Mouse (Mus musculus): ENCODE results near the gene Msl1. TPM values are rescaled to one million over a fixed set of nuclear protein-coding genes. Genes with fewer than 3 reads are reported as not detected.

The Msl1 gene
- polyA plus RNA-seq, 1 experiment from 2014 or later: 38.6 TPM

GRCm38 (mm10) chr11:98839402-98839801 is 44.1 kb downstream of the Msl1 start:
- ATAC-seq (ENCODE audit: low FRiP score, low read depth): no peak
- Histone ChIP-seq H3K9me3 (no peaks in the 10 kb centered on the region), H3K4me2 (replicated peaks) (no peak overlapping the region), H3K27ac (replicated peaks) (no peak overlapping the region), H3K27me3 (peaks cover 25% of the 10 kb centered on the region), H3K4me3 (no peak overlapping the region), H3K9ac (replicated peaks) (no peak overlapping the region), H3K4me1 (peaks cover 31% of the 10 kb centered on the region), H3K36me3 (peaks cover 2% of the 10 kb centered on the region; the same call in 1 of the 2 replicates)
- 44% methylated on average over 6 of the region's 6 CpGs for WGBS

GRCm38 (mm10) chr11:98839897-98840296 is 44.6 kb downstream of the Msl1 start:
- no peaks in the 10 kb centered on the region for H3K36me3 ChIP-seq
- H3K4me1 ChIP-seq: peaks cover 26% of the 10 kb centered on the region
- H3K9me3 ChIP-seq: no peaks in the 10 kb centered on the region
- no peak overlapping the region for H3K27ac ChIP-seq (replicated peaks)
- no peak overlapping the region for H3K9ac ChIP-seq (replicated peaks)
- 81% methylated on average over 10 of the region's 10 CpGs for WGBS
- ATAC-seq (ENCODE audit: low FRiP score, low read depth): no peak
- H3K27me3 ChIP-seq: peaks cover 25% of the 10 kb centered on the region
- H3K4me2 ChIP-seq (replicated peaks): no peak overlapping the region
- H3K4me3 ChIP-seq: no peak overlapping the region

- Histone ChIP-seq H3K27me3 (peaks cover 15% of the 10 kb centered on the region), H3K9ac (replicated peaks) (no peak overlapping the region), H3K4me1 (peaks cover 21% of the 10 kb centered on the region), H3K4me3 (no peak overlapping the region), H3K9me3 (no peaks in the 10 kb centered on the region), H3K4me2 (replicated peaks) (no peak overlapping the region), H3K36me3 (no peaks in the 10 kb centered on the region), H3K27ac (replicated peaks) (no peak overlapping the region)
- ATAC-seq (ENCODE audit: low FRiP score, low read depth): no peak
- 56% methylated on average over 13 of the region's 13 CpGs for WGBS
Measured at GRCm38 (mm10) chr11:98846016-98846415, 50.7 kb downstream of the Msl1 start.

- 77% methylated on average over 19 of the region's 19 CpGs for WGBS
- no peak for ATAC-seq (ENCODE audit: low FRiP score, low read depth)
- peaks cover 21% of the 10 kb centered on the region for H3K4me1 ChIP-seq
Measured at GRCm38 (mm10) chr11:98846865-98847604, 51.7 kb downstream of the Msl1 start.

GRCm38 (mm10) chr11:98849196-98849894 is 54.0 kb downstream of the Msl1 start:
- no peak overlapping the region for H3K27ac ChIP-seq (replicated peaks)
- H3K9me3 ChIP-seq: no peaks in the 10 kb centered on the region
- 11% methylated on average over 19 of the region's 19 CpGs for WGBS
- ATAC-seq (ENCODE audit: low FRiP score, low read depth): no peak
- H3K36me3 ChIP-seq: no peaks in the 10 kb centered on the region
- H3K27me3 ChIP-seq: peaks cover 24% of the 10 kb centered on the region
- no peak overlapping the region; the same call in 1 of the 2 replicates for H3K9ac ChIP-seq (replicated peaks)
- H3K4me1 ChIP-seq: peaks cover 21% of the 10 kb centered on the region
- H3K4me2 ChIP-seq (replicated peaks): no peak overlapping the region; the same call in 1 of the 2 replicates
- H3K4me3 ChIP-seq: no peak overlapping the region

More at GRCm38 (mm10) chr11:98846865-98847604, 51.7 kb downstream of the Msl1 start:
- Histone ChIP-seq H3K36me3 (no peaks in the 10 kb centered on the region), H3K4me2 (replicated peaks) (no peak overlapping the region), H3K27ac (replicated peaks) (no peak overlapping the region), H3K27me3 (peaks cover 24% of the 10 kb centered on the region), H3K4me3 (no peak overlapping the region), H3K9ac (replicated peaks) (no peak overlapping the region), H3K9me3 (no peaks in the 10 kb centered on the region)

- H3K27ac ChIP-seq (replicated peaks): no peak overlapping the region
- 67% methylated on average over 26 of the region's 26 CpGs for WGBS
- H3K36me3 ChIP-seq: no peaks in the 10 kb centered on the region
- H3K27me3 ChIP-seq: peaks cover 24% of the 10 kb centered on the region
- H3K9me3 ChIP-seq: no peaks in the 10 kb centered on the region
- peak overlapping the region; percentile 39 for H3K9ac ChIP-seq (replicated peaks)
- ATAC-seq (ENCODE audit: low FRiP score, low read depth): peak; percentile 30; the same call in 1 of the 2 replicates
- H3K4me3 ChIP-seq: no peak overlapping the region
- peak overlapping the region; percentile 9 for H3K4me2 ChIP-seq (replicated peaks)
- H3K4me1 ChIP-seq: peaks cover 21% of the 10 kb centered on the region
Measured at GRCm38 (mm10) chr11:98850100-98851093, 55.1 kb downstream of the Msl1 start.

GRCm38 (mm10) chr11:98854116-98854515 is 58.8 kb downstream of the Msl1 start:
- 94% methylated on average over 8 of the region's 8 CpGs for WGBS
- Histone ChIP-seq H3K9me3 (no peaks in the 10 kb centered on the region), H3K4me3 (no peak overlapping the region), H3K36me3 (no peaks in the 10 kb centered on the region), H3K27me3 (peaks cover 21% of the 10 kb centered on the region), H3K27ac (replicated peaks) (no peak overlapping the region), H3K4me1 (peaks cover 19% of the 10 kb centered on the region), H3K4me2 (replicated peaks) (no peak overlapping the region), H3K9ac (replicated peaks) (no peak overlapping the region)
- ATAC-seq (ENCODE audit: low FRiP score, low read depth): no peak

- Histone ChIP-seq H3K27me3 (peaks cover 16% of the 10 kb centered on the region), H3K4me1 (peaks cover 13% of the 10 kb centered on the region), H3K4me2 (replicated peaks) (no peak overlapping the region), H3K36me3 (no peaks in the 10 kb centered on the region), H3K4me3 (no peak overlapping the region), H3K9ac (replicated peaks) (no peak overlapping the region), H3K9me3 (no peaks in the 10 kb centered on the region), H3K27ac (replicated peaks) (no peak overlapping the region)
- 95% methylated on average over 2 of the region's 2 CpGs for WGBS
- no peak for ATAC-seq (ENCODE audit: low FRiP score, low read depth)
Measured at GRCm38 (mm10) chr11:98854659-98855058, 59.3 kb downstream of the Msl1 start.

Other genes starting within 250 kb of the Msl1 start
- gene Ikzf3, start 249.5 kb upstream of the Msl1 start, polyA plus RNA-seq (2016; fragmentation: Nextera tagmentation; extraction: Ambion mirVana): 0.27 TPM in 1 of 2 replicates, not detected in the other
- gene Zpbp2, start 244.4 kb upstream of the Msl1 start, polyA plus RNA-seq (2016; fragmentation: Nextera tagmentation; extraction: Ambion mirVana): 0.37 TPM in 1 of 2 replicates, not detected in the other
- 67.1 and 73.1 TPM in 2 replicates for gene Ormdl3, start 208.1 kb upstream of the Msl1 start, polyA plus RNA-seq (2016; fragmentation: Nextera tagmentation; extraction: Ambion mirVana)
- gene Lrrc3c, start 197.2 kb upstream of the Msl1 start, polyA plus RNA-seq (2016; fragmentation: Nextera tagmentation; extraction: Ambion mirVana): not detected in 2 replicates
- gene Gm12355, start 169.9 kb upstream of the Msl1 start, polyA plus RNA-seq (2016; fragmentation: Nextera tagmentation; extraction: Ambion mirVana): 0.68 and 1.2 TPM in 2 replicates
- not detected in 2 replicates for gene Gsdma3, start 169.2 kb upstream of the Msl1 start, polyA plus RNA-seq (2016; fragmentation: Nextera tagmentation; extraction: Ambion mirVana)
- not detected in 2 replicates for gene Gsdma2, start 148.8 kb upstream of the Msl1 start, polyA plus RNA-seq (2016; fragmentation: Nextera tagmentation; extraction: Ambion mirVana)
- gene Gsdma, start 131.2 kb upstream of the Msl1 start, polyA plus RNA-seq (2016; fragmentation: Nextera tagmentation; extraction: Ambion mirVana): not detected in 2 replicates
- gene Psmd3, start 113.0 kb upstream of the Msl1 start, polyA plus RNA-seq (2016; fragmentation: Nextera tagmentation; extraction: Ambion mirVana): 234 and 244 TPM in 2 replicates
- gene Csf3, start 94.3 kb upstream of the Msl1 start, polyA plus RNA-seq (2016; fragmentation: Nextera tagmentation; extraction: Ambion mirVana): not detected in 2 replicates
- 96.5 and 97.7 TPM in 2 replicates for gene Med24, start 66.1 kb upstream of the Msl1 start, polyA plus RNA-seq (2016; fragmentation: Nextera tagmentation; extraction: Ambion mirVana)
- 45.3 and 47.6 TPM in 2 replicates for gene Thra, start 54.9 kb upstream of the Msl1 start, polyA plus RNA-seq (2016; fragmentation: Nextera tagmentation; extraction: Ambion mirVana)
- 1.2 and 1.5 TPM in 2 replicates for gene Nr1d1, start 20.2 kb upstream of the Msl1 start, polyA plus RNA-seq (2016; fragmentation: Nextera tagmentation; extraction: Ambion mirVana)
- gene Casc3, start 9.4 kb downstream of the Msl1 start, polyA plus RNA-seq (2016; fragmentation: Nextera tagmentation; extraction: Ambion mirVana): 65.5 and 74.2 TPM in 2 replicates
- gene Rapgefl1, start 41.3 kb downstream of the Msl1 start, polyA plus RNA-seq (2016; fragmentation: Nextera tagmentation; extraction: Ambion mirVana): 3.0 and 3.1 TPM in 2 replicates
- 4.9 TPM in 2 replicates for gene Wipf2, start 68.1 kb downstream of the Msl1 start, polyA plus RNA-seq (2016; fragmentation: Nextera tagmentation; extraction: Ambion mirVana)
- gene Cdc6, start 112.3 kb downstream of the Msl1 start, polyA plus RNA-seq (2016; fragmentation: Nextera tagmentation; extraction: Ambion mirVana): 28.3 and 29.0 TPM in 2 replicates
- gene Rara, start 132.3 kb downstream of the Msl1 start, polyA plus RNA-seq (2016; fragmentation: Nextera tagmentation; extraction: Ambion mirVana): 15.5 and 17.3 TPM in 2 replicates
- gene Gjd3, start 187.5 kb downstream of the Msl1 start, polyA plus RNA-seq (2016; fragmentation: Nextera tagmentation; extraction: Ambion mirVana): 0.67 and 0.80 TPM in 2 replicates
- 305 and 311 TPM in 2 replicates for gene Top2a, start 228.7 kb downstream of the Msl1 start, polyA plus RNA-seq (2016; fragmentation: Nextera tagmentation; extraction: Ambion mirVana)
- 246 and 322 TPM in 2 replicates for gene Igfbp4, start 245.7 kb downstream of the Msl1 start, polyA plus RNA-seq (2016; fragmentation: Nextera tagmentation; extraction: Ambion mirVana)

Measured in midbrain, embryonic 12.5 days (tissue).